Mouse (Mus musculus) lung, adult 2 months (tissue): Measurements from ENCODE around the gene Bmx.

Experiments
- CTCF ChIP-seq: fragments of 200-500 bp; IDR thresholded peaks from 2 replicates; pipeline ENCODE4 v1.5.1; 2011; ENCODE audit warnings: mild to moderate bottlenecking, low read length, control low read depth; ENCODE audit not compliant: insufficient read depth
- POLR2A ChIP-seq: fragments of 200-500 bp; IDR thresholded peaks from 2 replicates; pipeline ENCODE4 v1.6.1; 2011; ENCODE audit warnings: low read depth, mild to moderate bottlenecking, control low read depth, low read length, borderline replicate concordance; ENCODE audit errors: extremely low read depth

GRCm38 (mm10) chrX:164154594-164154993, 103.4 kb downstream of the Bmx start:
- TF ChIP-seq CTCF (no peak), POLR2A (no peak)
